Mouse (Mus musculus) midbrain, postnatal 0 days (tissue): ENCODE data around the gene Ranbp3l. TPM values are rescaled to one million over a fixed set of nuclear protein-coding genes. Genes with fewer than 3 reads are reported as not detected.

Experiments used
- ATAC-seq: fragments of 200-750 bp; cut with Nextera tagmentation; 2 replicates; pipeline ENCODE4 v1.8.0; 2017; ENCODE audit warnings: moderate number of reproducible peaks, mild to moderate bottlenecking, moderate TSS enrichment, moderate library complexity; ENCODE audit not compliant: low FRiP score
- DNase-seq: peaks from one replicate; pipeline ENCODE4 v3.0.0-alpha.2; 2015; ENCODE audit warnings: low spot score
- H3K27ac ChIP-seq: fragments of 300-500 bp; sonication (generic); 2 replicates; pipeline ENCODE4 v1.5.1; 2014; ENCODE audit warnings: low read depth, mild to moderate bottlenecking, low read length, mixed read lengths
- H3K27me3 ChIP-seq: fragments of 300-500 bp; sonication (generic); 2 replicates; pipeline ENCODE4 v1.6.1; 2014; ENCODE audit warnings: low read length, control low read depth, mixed read lengths; ENCODE audit not compliant: insufficient read depth
- H3K36me3 ChIP-seq: fragments of 300-500 bp; sonication (generic); 2 replicates; pipeline ENCODE4 v1.6.1; 2014; ENCODE audit warnings: low read length, control low read depth, mixed read lengths; ENCODE audit not compliant: insufficient read depth
- H3K4me1 ChIP-seq: fragments of 300-500 bp; sonication (generic); 2 replicates; pipeline ENCODE4 v1.6.1; 2014; ENCODE audit warnings: mild to moderate bottlenecking, control low read depth, antibody characterized with exemption, low read length, mixed read lengths; ENCODE audit not compliant: insufficient read depth
- H3K4me2 ChIP-seq: fragments of 300-500 bp; sonication (generic); 2 replicates; pipeline ENCODE4 v1.6.1; 2014; ENCODE audit warnings: low read depth, mild to moderate bottlenecking, low read length, mixed read lengths; ENCODE audit not compliant: poor library complexity, severe bottlenecking
- H3K4me3 ChIP-seq: fragments of 300-500 bp; sonication (generic); 2 replicates; pipeline ENCODE4 v1.5.1; 2014; ENCODE audit warnings: low read depth, mild to moderate bottlenecking, low read length, moderate library complexity
- H3K9ac ChIP-seq: fragments of 300-500 bp; sonication (generic); replicated peaks from 2 replicates; pipeline ENCODE4 v1.6.1; 2014; ENCODE audit warnings: mild to moderate bottlenecking, low read length, moderate library complexity, mixed read lengths; ENCODE audit not compliant: poor library complexity, severe bottlenecking
- H3K9me3 ChIP-seq: fragments of 300-500 bp; sonication (generic); 2 replicates; pipeline ENCODE4 v1.6.1; 2016; ENCODE audit warnings: low read length, control low read depth
- CTCF ChIP-seq: IDR thresholded peaks from 2 replicates; pipeline ENCODE4 v1.5.1; 2016; ENCODE audit warnings: antibody characterized with exemption, mild to moderate bottlenecking
- WGBS: fragments of 180-500 bp; shearing (Covaris S2); extraction: QIAGEN DNeasy Blood & Tissue Kit; methylation state at CpG from one replicate; pipeline ENCODE4 v1.1.7; 2014; 5-methylcytosine and 5-hydroxymethylcytosine counted together
- polyA plus RNA-seq: library from polyadenylated mRNA; unstranded; fragments of >200 nt; fragmentation: Nextera tagmentation; extraction: Ambion mirVana; gene quantifications from 2 replicates; pipeline ENCODE4 v1.2.1, GENCODE M21; 2015
- total RNA-seq: library from RNA; depleted of rRNA; stranded (reverse); fragments of >200 nt; gene quantifications from 2 replicates; pipeline ENCODE4 v1.2.3, GENCODE M21; 2014

The Ranbp3l gene
- total and polyA plus RNA-seq, 2 experiments from 2014 or later, result 14.5 to 15.0 TPM

DNA sequence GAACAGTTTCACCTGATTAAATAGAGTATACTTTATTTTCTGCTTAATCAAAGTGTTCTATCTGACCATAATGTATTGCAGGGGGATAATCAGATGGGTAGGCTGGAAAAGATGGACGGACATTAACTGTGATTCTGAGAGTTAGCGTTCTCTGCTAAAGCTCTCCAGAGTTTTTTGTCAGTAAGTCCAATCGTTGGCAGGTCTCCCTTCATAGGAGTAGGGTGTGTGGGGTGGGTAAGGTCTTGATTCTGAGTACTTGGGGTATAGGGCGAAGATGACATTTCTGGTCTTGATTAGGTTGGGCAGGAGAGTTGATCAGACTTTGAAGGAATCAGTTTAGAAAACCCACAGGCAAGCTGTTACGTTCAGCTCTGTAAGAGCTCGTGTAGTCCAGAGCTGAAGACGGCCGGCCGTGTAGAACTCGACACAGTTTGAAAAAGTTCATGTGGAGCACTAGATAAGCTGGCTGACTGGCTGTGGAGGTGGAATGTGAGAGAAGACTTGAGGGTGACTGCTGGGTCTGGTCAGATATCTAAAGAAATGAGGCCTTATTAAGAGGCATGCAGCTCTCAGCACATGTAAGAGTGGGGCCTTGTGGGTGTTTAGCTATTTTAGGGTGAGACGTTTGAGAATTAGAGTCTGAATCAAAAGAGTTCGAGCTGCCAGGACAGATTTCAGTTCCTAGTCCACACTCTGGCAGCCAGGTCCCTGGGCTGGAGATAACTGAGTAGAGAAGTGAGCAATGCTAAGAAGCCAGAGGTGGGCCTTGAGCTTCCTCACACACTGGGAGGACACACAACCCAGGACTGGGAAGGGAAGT, 110.9 kb downstream of the Ranbp3l start:
- no peak overlapping the region for H3K4me2 ChIP-seq

DNA sequence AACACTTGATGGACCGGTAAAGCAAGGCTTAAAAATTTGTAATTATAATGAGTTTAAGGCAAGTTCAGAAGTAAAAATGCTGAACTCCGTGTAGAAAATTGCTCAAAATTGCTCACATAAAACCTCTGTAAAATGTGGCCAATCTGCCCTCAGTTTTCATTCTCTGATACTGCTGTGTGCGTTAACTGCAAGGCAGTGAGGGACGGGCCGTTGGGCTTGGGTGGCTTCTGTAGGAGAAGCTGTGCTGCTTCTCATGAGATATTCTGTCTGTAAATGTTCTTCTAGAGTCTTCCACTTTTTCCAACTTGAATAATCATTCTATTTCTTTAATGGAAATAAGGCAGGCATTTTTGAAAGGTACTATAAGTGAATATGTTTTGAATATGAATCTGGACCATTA, 111.9 kb downstream of the Ranbp3l start:
- H3K9me3 ChIP-seq, result no peaks in the 10 kb centered on the region
- no peaks in the 10 kb centered on the region for H3K36me3 ChIP-seq
- no peaks in the 10 kb centered on the region for H3K27me3 ChIP-seq
- WGBS, result 51% methylated on average over 5 of the region's 5 CpGs
- H3K9ac ChIP-seq, result no peak overlapping the region
- no peaks in the 10 kb centered on the region for H3K4me1 ChIP-seq
- no peak overlapping the region for H3K4me2 ChIP-seq
- H3K4me3 ChIP-seq, result no peak overlapping the region
- ATAC-seq (no peak), DNase-seq (no peak)
- no peak for TF ChIP-seq CTCF
- H3K27ac ChIP-seq, result no peak overlapping the region

More for the DNA sequence above, 110.9 kb downstream of the Ranbp3l start:
- Histone ChIP-seq H3K36me3 (no peaks in the 10 kb centered on the region), H3K27me3 (no peaks in the 10 kb centered on the region), H3K9me3 (no peaks in the 10 kb centered on the region), H3K9ac (no peak overlapping the region), H3K4me1 (no peaks in the 10 kb centered on the region), H3K27ac (no peak overlapping the region), H3K4me3 (no peak overlapping the region)
- DNase-seq (no peak), ATAC-seq (no peak)
- no peak for TF ChIP-seq CTCF
- WGBS, result 77% methylated on average over 12 of the region's 12 CpGs

DNA sequence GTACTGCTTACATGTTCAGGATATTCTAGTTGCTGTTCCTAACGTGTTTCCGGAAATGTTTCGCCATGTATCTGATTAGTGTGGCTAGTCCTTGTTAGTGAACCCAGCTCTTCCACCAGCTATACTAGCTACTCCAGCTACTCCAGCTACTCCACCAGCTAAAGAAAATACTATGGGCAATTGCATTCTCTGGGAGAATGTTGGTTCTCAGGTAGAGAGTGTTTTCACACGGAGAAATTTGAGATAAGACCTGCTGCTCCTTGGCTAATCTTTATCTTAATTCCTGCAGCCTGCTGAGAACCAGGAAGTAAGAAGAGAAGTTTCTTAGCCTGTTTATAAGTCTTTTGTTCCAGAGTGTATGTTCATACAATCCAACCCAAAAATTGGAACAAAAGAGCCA, 112.5 kb downstream of the Ranbp3l start:
- ATAC-seq (no peak), DNase-seq (no peak)
- Histone ChIP-seq H3K4me2 (no peak overlapping the region), H3K27ac (no peak overlapping the region), H3K27me3 (no peaks in the 10 kb centered on the region), H3K4me1 (no peaks in the 10 kb centered on the region), H3K9ac (no peak overlapping the region), H3K4me3 (no peak overlapping the region), H3K36me3 (no peaks in the 10 kb centered on the region), H3K9me3 (no peaks in the 10 kb centered on the region)
- 70% methylated on average over 4 of the region's 4 CpGs for WGBS
- no peak for TF ChIP-seq CTCF

DNA sequence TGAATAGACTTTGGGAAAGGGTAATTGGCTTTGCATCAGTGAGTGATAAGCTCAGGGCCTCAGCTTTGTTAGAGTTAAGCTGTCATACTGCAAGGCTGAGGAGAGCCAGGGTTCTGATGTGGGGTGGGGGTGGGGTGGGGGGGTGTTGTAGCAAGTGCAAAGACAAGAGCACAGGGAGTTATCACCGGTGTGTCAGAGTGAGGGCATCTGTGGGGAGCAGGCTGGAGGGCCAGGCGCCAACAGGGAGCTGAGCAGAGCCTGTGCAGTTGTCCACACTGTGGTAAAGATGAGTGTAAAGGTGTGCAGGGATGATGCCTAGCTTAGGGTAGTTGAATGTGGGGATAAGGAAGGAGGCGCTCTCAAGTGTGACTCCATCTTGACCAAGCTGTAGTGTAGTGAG, 113.5 kb downstream of the Ranbp3l start:
- Histone ChIP-seq H3K4me2 (no peak overlapping the region), H3K27me3 (no peaks in the 10 kb centered on the region), H3K9me3 (no peaks in the 10 kb centered on the region), H3K27ac (no peak overlapping the region), H3K9ac (no peak overlapping the region), H3K4me3 (no peak overlapping the region), H3K36me3 (peaks cover 2% of the 10 kb centered on the region; the same call in 1 of the 2 replicates), H3K4me1 (no peaks in the 10 kb centered on the region)
- ATAC-seq (peak; percentile 48; the same call in 1 of the 2 replicates), DNase-seq (no peak)
- TF ChIP-seq CTCF, result no peak
- WGBS, result 69% methylated on average over 3 of the region's 3 CpGs

DNA sequence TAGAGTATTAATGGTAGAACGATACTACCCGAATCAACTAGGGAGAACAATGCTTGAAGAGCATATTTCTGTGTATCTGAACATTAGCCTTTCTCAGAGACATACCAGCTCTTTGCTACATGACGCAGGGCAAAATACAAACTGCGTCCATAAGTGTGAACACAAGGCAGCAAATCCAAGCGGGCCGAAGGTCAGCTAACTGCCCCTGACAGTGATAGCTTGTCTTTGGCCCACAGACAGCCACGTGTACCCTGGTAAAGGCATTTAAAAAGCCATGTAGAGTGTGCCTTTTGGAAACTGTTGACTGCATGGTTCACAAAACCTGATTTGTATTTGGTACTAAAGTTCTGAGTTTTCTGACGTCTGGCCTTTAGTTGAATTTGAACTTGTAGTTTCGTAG, 115.0 kb downstream of the Ranbp3l start:
- no peak for ATAC-seq

DNA sequence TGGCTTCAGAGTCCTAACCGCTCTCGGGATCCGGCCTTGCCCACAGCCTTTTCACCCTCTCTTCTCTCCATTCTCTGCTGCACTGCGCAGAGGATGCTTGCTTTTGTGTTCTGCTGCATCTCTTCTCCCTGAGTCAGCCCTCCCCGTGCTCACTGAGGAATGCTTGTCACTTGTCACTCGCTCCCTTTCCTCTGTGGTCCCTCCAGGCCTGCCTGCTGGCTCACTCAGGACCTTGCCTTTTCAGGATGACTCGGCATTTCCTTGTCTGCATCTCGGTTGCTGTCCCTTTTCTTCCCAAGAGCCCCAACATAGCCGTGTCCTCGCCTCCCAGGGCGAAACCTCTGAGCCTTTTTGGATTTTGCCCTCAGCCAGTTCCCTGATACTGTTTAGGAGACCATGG, 119.1 kb downstream of the Ranbp3l start:
- H3K4me1 ChIP-seq, result no peaks in the 10 kb centered on the region
- no peak overlapping the region for H3K9ac ChIP-seq
- H3K4me3 ChIP-seq, result no peak overlapping the region
- H3K27ac ChIP-seq, result no peak overlapping the region
- TF ChIP-seq CTCF, result no peak
- 58% methylated on average over 11 of the region's 11 CpGs for WGBS
- no peaks in the 10 kb centered on the region for H3K27me3 ChIP-seq
- no peak for DNase-seq
- ATAC-seq, result no peak
- peaks cover 5% of the 10 kb centered on the region; the same call in 1 of the 2 replicates for H3K36me3 ChIP-seq
- no peak overlapping the region for H3K4me2 ChIP-seq
- no peaks in the 10 kb centered on the region for H3K9me3 ChIP-seq

More for the DNA sequence above, 115.0 kb downstream of the Ranbp3l start:
- Histone ChIP-seq H3K27ac (no peak overlapping the region), H3K4me3 (no peak overlapping the region), H3K9me3 (no peaks in the 10 kb centered on the region), H3K4me1 (no peaks in the 10 kb centered on the region), H3K36me3 (peaks cover 2% of the 10 kb centered on the region; the same call in 1 of the 2 replicates), H3K4me2 (no peak overlapping the region), H3K9ac (no peak overlapping the region), H3K27me3 (no peaks in the 10 kb centered on the region)
- WGBS, result 92% methylated on average over 9 of the region's 9 CpGs
- TF ChIP-seq CTCF, result no peak
- no peak for DNase-seq
